32 mouse cellular contexts compared by ENCODE assay signal in genomic region chr4:38848261-38848660, GRCm38 (mm10).
A peak's percentile ranks its signal among the peaks of the same experiment; 100 is the strongest.
DNase-seq lines count a peak whose midpoint lies in the region; ATAC-seq lines count a peak whose summit lies in the region.
"Had no signal": no experiment of that assay in that cellular context is flagged by ENCODE, and none has a peak within 500 bp of the region (broad histone marks: within the 10 kb centered on the region; RNA-seq: fewer than 3 reads in every experiment).

No protein-coding gene starts in this region.

- H3K9me3 ChIP-seq in kidney, embryonic 15.5 days (replicated peaks) = no peaks in the 10 kb centered on the region
- H3K9me3 ChIP-seq: embryonic facial prominence, embryonic 10.5 days; embryonic facial prominence, embryonic 13.5 days; forebrain, embryonic 12.5 days; forebrain, embryonic 15.5 days; heart, embryonic 10.5 days; heart, embryonic 13.5 days had no signal

- no peak overlapping the region for H3K4me2 ChIP-seq in kidney, embryonic 15.5 days
- H3K4me2 ChIP-seq: embryonic facial prominence, embryonic 13.5 days; forebrain, embryonic 12.5 days; forebrain, embryonic 15.5 days; heart, embryonic 13.5 days; hindbrain, embryonic 14.5 days had no signal

- H3K4me1 ChIP-seq in kidney, embryonic 15.5 days = no peaks in the 10 kb centered on the region
- H3K4me1 ChIP-seq: embryonic facial prominence, embryonic 10.5 days; embryonic facial prominence, embryonic 13.5 days; forebrain, embryonic 12.5 days; forebrain, embryonic 15.5 days; heart, embryonic 10.5 days; heart, embryonic 13.5 days had no signal

- H3K36me3 ChIP-seq in kidney, embryonic 15.5 days = no peaks in the 10 kb centered on the region
- H3K36me3 ChIP-seq: embryonic facial prominence, embryonic 10.5 days; embryonic facial prominence, embryonic 13.5 days; forebrain, embryonic 12.5 days; forebrain, embryonic 15.5 days; G1E; heart, embryonic 10.5 days; heart, embryonic 13.5 days had no signal

- peak; percentile 81 for ATAC-seq in frontal cortex, adult (ENCODE audit: low TSS enrichment)
- no peak for ATAC-seq in kidney, embryonic 15.5 days (replicated peaks; ENCODE audit: low FRiP score)
- ATAC-seq: forebrain, embryonic 15.5 days; hindbrain, postnatal 0 days; inflammation-experienced regulatory T-cells, adult 6 months; Patski had no signal

- H3K4me3 ChIP-seq in kidney, embryonic 15.5 days (replicated peaks) = no peak overlapping the region
- H3K4me3 ChIP-seq: embryonic facial prominence, embryonic 10.5 days; embryonic facial prominence, embryonic 13.5 days; erythroblast, embryonic 14.5 days; forebrain, embryonic 12.5 days; forebrain, embryonic 15.5 days; heart, adult 2 months; heart, embryonic 10.5 days; heart, embryonic 13.5 days had no signal

- intact Hi-C loops in left cerebral cortex, postnatal 14 days (cut with DNase I) = no loop called here

- 96% methylated on average over 1 of the region's 1 CpGs for WGBS in kidney, embryonic 15.5 days

- no peak overlapping the region for H3K9ac ChIP-seq in kidney, embryonic 15.5 days
- H3K9ac ChIP-seq: embryonic facial prominence, embryonic 13.5 days; forebrain, embryonic 12.5 days; forebrain, embryonic 15.5 days; heart, embryonic 13.5 days; hindbrain, embryonic 14.5 days had no signal

- H3K27me3 ChIP-seq in kidney, embryonic 15.5 days = no peaks in the 10 kb centered on the region
- H3K27me3 ChIP-seq: CH12.LX; embryonic facial prominence, embryonic 13.5 days; forebrain, embryonic 12.5 days; forebrain, embryonic 15.5 days; heart, embryonic 13.5 days; Patski had no signal

- no peak overlapping the region for H3K27ac ChIP-seq in kidney, embryonic 15.5 days
- H3K27ac ChIP-seq: embryonic facial prominence, embryonic 10.5 days; embryonic facial prominence, embryonic 13.5 days; forebrain, embryonic 12.5 days; forebrain, embryonic 15.5 days; heart, adult 2 months; heart, embryonic 10.5 days; heart, embryonic 13.5 days; hindbrain, embryonic 14.5 days; hindbrain, postnatal 0 days had no signal

- no peak for DNase-seq in frontal cortex, postnatal 10 days (ENCODE audit: low spot score in 2 of 2)
- DNase-seq in left cerebral cortex, postnatal 14 days (ENCODE audit: low spot score in 2 of 2) = peak; percentile 4 to 17
- no peak for DNase-seq in left cerebral cortex, adult 8-10 months (ENCODE audit: low spot score in 2 of 2)
- DNase-seq in A20 (ENCODE audit: low read depth, low spot score) = peak; percentile 69
- DNase-seq: adrenal gland, postnatal 10 days; adrenal gland, postnatal 36 days; B cell, adult 2 months; cerebellum, adult 11-12 months; cerebellum, adult 8-10 months; cerebellum, postnatal 10 days; cerebellum, postnatal 36 days; embryo, embryonic 11 days; gastrocnemius, postnatal 10 days; gastrocnemius, postnatal 36 days; heart, adult 2 months; heart, postnatal 14 days; heart, postnatal 4 days had no signal

Comparison
In these comparisons a context has a peak if more than half of its experiments do, and no peak if none do; other contexts are left out.
1. DNase-seq: peak in left cerebral cortex, postnatal 14 days (2 of 2) and A20 (single experiment); none in frontal cortex, postnatal 10 days (0 of 2) and left cerebral cortex, adult 8-10 months (0 of 2).